Mouse (Mus musculus): ENCODE data around the gene Dalrd3.

Dalrd3 gene

GRCm38 (mm10) chr9:108546875-108547274 is 22.8 kb upstream of the Dalrd3 start:
- Histone ChIP-seq H3K9me3 (ENCODE audit: low read length) (no peaks in the 10 kb centered on the region), H3K4me1 (replicated peaks; ENCODE audit: low read depth, low read length) (peaks cover 20% of the 10 kb centered on the region), H3K36me3 (ENCODE audit: insufficient read depth, low read length) (peaks cover 97% of the 10 kb centered on the region), H3K27me3 (ENCODE audit: insufficient read depth, low read length) (no peaks in the 10 kb centered on the region), H3K4me3 (replicated peaks; ENCODE audit: low read length) (no peak overlapping the region)
- no peak for TF ChIP-seq POU5F1 (IDR thresholded peaks at IDR 0.05; ENCODE audit: borderline replicate concordance, low read length)
- no peak for TF ChIP-seq CTCF (conservative IDR thresholded peaks at IDR 0.05; ENCODE audit: low read length)
- TF ChIP-seq NANOG (IDR thresholded peaks at IDR 0.05; ENCODE audit: borderline replicate concordance, low read length): no peak

DNA sequence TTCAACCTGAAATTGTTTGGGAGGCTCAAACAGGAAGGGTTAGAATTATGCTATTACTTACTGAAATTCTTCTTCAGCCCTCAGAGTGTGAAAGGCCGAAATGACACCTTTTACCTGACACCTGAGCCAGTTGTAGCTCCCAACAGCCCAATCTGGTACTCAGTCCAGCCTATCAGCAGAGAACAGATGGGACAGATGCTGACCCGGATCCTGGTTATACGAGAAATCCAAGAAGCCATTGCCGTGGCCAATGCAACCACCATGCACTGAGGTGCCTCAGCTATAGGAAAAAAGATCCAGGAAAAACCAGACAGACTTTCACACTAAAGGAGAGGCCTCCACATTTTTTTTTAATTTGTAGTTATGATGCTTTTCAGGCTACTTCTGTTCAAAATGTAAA is 10.5 kb upstream of the Dalrd3 start:
- H3K4me3 ChIP-seq (replicated peaks; ENCODE audit: low read length): no peak overlapping the region
- peaks cover 55% of the 10 kb centered on the region for H3K4me1 ChIP-seq (replicated peaks; ENCODE audit: low read depth, low read length)
- H3K27me3 ChIP-seq (ENCODE audit: insufficient read depth, low read length): no peaks in the 10 kb centered on the region
- H3K36me3 ChIP-seq (ENCODE audit: insufficient read depth, low read length): peaks cover 86% of the 10 kb centered on the region
- H3K9me3 ChIP-seq (ENCODE audit: low read length): no peaks in the 10 kb centered on the region
- TF ChIP-seq NANOG (IDR thresholded peaks at IDR 0.05; ENCODE audit: borderline replicate concordance, low read length): no peak
- no peak for TF ChIP-seq CTCF (conservative IDR thresholded peaks at IDR 0.05; ENCODE audit: low read length)
- TF ChIP-seq POU5F1 (IDR thresholded peaks at IDR 0.05; ENCODE audit: borderline replicate concordance, low read length): no peak

GRCm38 (mm10) chr9:108560227-108560841 is 9.4 kb upstream of the Dalrd3 start, which contains the start of gene Impdh2:
Gene Impdh2, plus strand, starts transcription at chr9:108560286.
- Histone ChIP-seq H3K27me3 (ENCODE audit: insufficient read depth, low read length) (no peaks in the 10 kb centered on the region), H3K36me3 (ENCODE audit: insufficient read depth, low read length) (peaks cover 86% of the 10 kb centered on the region), H3K4me1 (replicated peaks; ENCODE audit: low read depth, low read length) (peaks cover 66% of the 10 kb centered on the region), H3K4me3 (replicated peaks; ENCODE audit: low read length) (peak within 1 kb of the TSS; percentile 89), H3K9me3 (ENCODE audit: low read length) (no peaks in the 10 kb centered on the region)
- TF ChIP-seq CTCF (conservative IDR thresholded peaks at IDR 0.05; ENCODE audit: low read length) (no peak), NANOG (IDR thresholded peaks at IDR 0.05; ENCODE audit: borderline replicate concordance, low read length) (no peak), POU5F1 (IDR thresholded peaks at IDR 0.05; ENCODE audit: borderline replicate concordance, low read length) (no peak)

DNA sequence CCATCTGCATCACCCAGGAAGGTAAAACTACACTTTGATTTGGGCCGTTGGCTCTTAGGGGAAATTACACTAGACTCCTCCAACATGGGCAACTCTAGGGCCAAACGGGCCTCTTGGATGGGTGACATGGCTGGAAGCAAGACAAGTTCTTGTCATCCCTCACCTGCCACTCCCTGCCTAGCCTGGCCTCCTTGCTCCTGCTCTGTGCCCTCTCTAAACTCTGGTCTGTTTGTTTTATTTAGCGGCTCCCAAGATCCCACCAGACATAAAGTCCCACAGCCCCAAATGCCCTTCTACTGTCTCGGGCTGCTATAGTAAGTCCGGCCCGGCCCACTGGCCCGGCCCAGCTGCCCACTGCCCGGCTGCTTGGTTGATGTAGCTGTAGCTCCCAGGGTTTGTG is 6.0 kb upstream of the Dalrd3 start:
- 0 out of 2 replicates have a peak overlapping the region, but pooled peaks have one; percentile 29 for H3K4me3 ChIP-seq (replicated peaks; ENCODE audit: low read length)
- H3K4me1 ChIP-seq (replicated peaks; ENCODE audit: low read depth, low read length): peaks cover 77% of the 10 kb centered on the region
- no peaks in the 10 kb centered on the region for H3K27me3 ChIP-seq (ENCODE audit: insufficient read depth, low read length)
- H3K9me3 ChIP-seq (ENCODE audit: low read length): no peaks in the 10 kb centered on the region
- TF ChIP-seq NANOG (IDR thresholded peaks at IDR 0.05; ENCODE audit: borderline replicate concordance, low read length) (no peak), POU5F1 (IDR thresholded peaks at IDR 0.05; ENCODE audit: borderline replicate concordance, low read length) (no peak), CTCF (conservative IDR thresholded peaks at IDR 0.05; ENCODE audit: low read length) (no peak)
- H3K36me3 ChIP-seq (ENCODE audit: insufficient read depth, low read length): peaks cover 63% of the 10 kb centered on the region

- no peaks in the 10 kb centered on the region for H3K9me3 ChIP-seq (ENCODE audit: low read length)
- peaks cover 77% of the 10 kb centered on the region for H3K4me1 ChIP-seq (replicated peaks; ENCODE audit: low read depth, low read length)
- H3K36me3 ChIP-seq (ENCODE audit: insufficient read depth, low read length): peaks cover 58% of the 10 kb centered on the region
- H3K4me3 ChIP-seq (replicated peaks; ENCODE audit: low read length): 0 out of 2 replicates have a peak overlapping the region, but pooled peaks have one; percentile 29
- no peaks in the 10 kb centered on the region for H3K27me3 ChIP-seq (ENCODE audit: insufficient read depth, low read length)
- TF ChIP-seq POU5F1 (IDR thresholded peaks at IDR 0.05; ENCODE audit: borderline replicate concordance, low read length): no peak
- no peak for TF ChIP-seq NANOG (IDR thresholded peaks at IDR 0.05; ENCODE audit: borderline replicate concordance, low read length)
- TF ChIP-seq CTCF (conservative IDR thresholded peaks at IDR 0.05; ENCODE audit: low read length): no peak
Observed at GRCm38 (mm10) chr9:108564131-108564530, 5.6 kb upstream of the Dalrd3 start.

GRCm38 (mm10) chr9:108565881-108566814 is 3.5 kb upstream of the Dalrd3 start:
- Histone ChIP-seq H3K27me3 (ENCODE audit: insufficient read depth, low read length) (no peaks in the 10 kb centered on the region), H3K36me3 (ENCODE audit: insufficient read depth, low read length) (peaks cover 58% of the 10 kb centered on the region), H3K9me3 (ENCODE audit: low read length) (no peaks in the 10 kb centered on the region), H3K4me1 (replicated peaks; ENCODE audit: low read depth, low read length) (peaks cover 84% of the 10 kb centered on the region), H3K4me3 (replicated peaks; ENCODE audit: low read length) (peak overlapping the region; percentile 92)
- no peak for TF ChIP-seq CTCF (conservative IDR thresholded peaks at IDR 0.05; ENCODE audit: low read length)
- no peak for TF ChIP-seq NANOG (IDR thresholded peaks at IDR 0.05; ENCODE audit: borderline replicate concordance, low read length)

GRCm38 (mm10) chr9:108566815-108567776 is 2.6 kb upstream of the Dalrd3 start, which contains the start of gene Ndufaf3:
Gene Ndufaf3, minus strand, starts transcription at chr9:108567434.
- Histone ChIP-seq H3K4me3 (replicated peaks; ENCODE audit: low read length) (peak within 1 kb of the TSS; percentile 92), H3K9me3 (ENCODE audit: low read length) (no peaks in the 10 kb centered on the region), H3K4me1 (replicated peaks; ENCODE audit: low read depth, low read length) (peaks cover 84% of the 10 kb centered on the region), H3K36me3 (ENCODE audit: insufficient read depth, low read length) (peaks cover 58% of the 10 kb centered on the region), H3K27me3 (ENCODE audit: insufficient read depth, low read length) (no peaks in the 10 kb centered on the region)
- no peak for TF ChIP-seq NANOG (IDR thresholded peaks at IDR 0.05; ENCODE audit: borderline replicate concordance, low read length)
- no peak for TF ChIP-seq POU5F1 (IDR thresholded peaks at IDR 0.05; ENCODE audit: borderline replicate concordance, low read length)
- TF ChIP-seq CTCF (conservative IDR thresholded peaks at IDR 0.05; ENCODE audit: low read length): peak; percentile 74
